Mouse (Mus musculus) adrenal gland, postnatal 14 days (tissue): Measurements from ENCODE around the gene Prh1. TPM values are rescaled to one million over a fixed set of nuclear protein-coding genes. Genes with fewer than 3 reads are reported as not detected.
"Not testable (repeated sequence)": the region's sequence is repeated elsewhere in the genome, so short reads cannot be mapped to it uniquely, and the experiment has no call there.

Experiments used
- DNase-seq: peaks from one replicate; pipeline ENCODE4 v3.0.0; 2021; ENCODE audit warnings: mixed read lengths
- long read RNA-seq, 2 experiments: library from polyadenylated mRNA; stranded (forward); transcript quantifications; one replicate each; pipeline ENCODE4 v2.0.0; 2021
- total RNA-seq: library from RNA; stranded (reverse); gene quantifications from 2 replicates; pipeline ENCODE4 v1.2.3, GENCODE M21; 2021

The Prh1 gene
- total RNA-seq = not detected in 2 replicates
- long read RNA-seq, experiment 1 = 0 reads
- long read RNA-seq, experiment 2 = 0 reads

GRCm38 (mm10) chr6:132569509-132569908 lies at the start of gene Prh1:
Gene Prh1, plus strand, starts transcription at chr6:132569809.
- DNase-seq = not testable (repeated sequence)

DNA sequence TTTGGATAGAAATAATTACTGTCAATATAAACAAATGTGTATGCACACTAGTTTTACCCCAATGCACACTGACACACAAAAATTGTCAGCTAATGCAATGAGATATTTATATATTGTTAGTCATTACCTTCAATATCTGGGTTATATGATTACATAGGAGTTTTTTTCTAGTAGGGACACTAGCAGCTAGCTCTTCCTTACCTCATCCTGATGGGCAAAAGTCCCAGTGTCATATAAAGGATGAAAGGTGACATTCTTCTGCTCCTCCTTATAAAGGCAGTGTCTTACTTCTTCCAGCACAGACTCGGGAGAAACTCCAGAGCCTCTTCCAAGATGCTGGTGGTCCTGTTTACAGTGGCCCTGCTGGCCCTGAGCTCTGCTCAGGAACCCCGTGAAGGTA lies 26.0 kb downstream of the Prh1 start, which contains the start of gene Prp2:
TSS of gene Prp2 (plus strand) at position 301 of the 400 bp plus-strand sequence.
- DNase-seq = not testable (repeated sequence)

Other genes with a start within 250 kb of the Prh1 start
- not detected in 2 replicates for gene Gm8882, start 205.7 kb upstream of the Prh1 start, total RNA-seq
- gene Prp2, start 26.1 kb downstream of the Prh1 start, total RNA-seq = not detected in 2 replicates
- gene A630073D07Rik, start 81.7 kb downstream of the Prh1 start, total RNA-seq = not detected in 2 replicates
- not detected in 2 replicates for gene Tas2r120, start 87.1 kb downstream of the Prh1 start, total RNA-seq
- gene Tas2r121, start 131.2 kb downstream of the Prh1 start, total RNA-seq = not detected in 2 replicates
- gene Tas2r122, start 142.1 kb downstream of the Prh1 start, total RNA-seq = not detected in 2 replicates
- gene Tas2r115, start 168.2 kb downstream of the Prh1 start, total RNA-seq = not detected in 2 replicates
- gene Tas2r124, start 184.9 kb downstream of the Prh1 start, total RNA-seq = not detected in 2 replicates
- not detected in 2 replicates for gene Tas2r102, start 192.3 kb downstream of the Prh1 start, total RNA-seq
- not detected in 2 replicates for gene Tas2r136, start 208.4 kb downstream of the Prh1 start, total RNA-seq
- gene Tas2r117, start 233.0 kb downstream of the Prh1 start, total RNA-seq = not detected in 2 replicates